Mouse (Mus musculus): ENCODE measurements at regions not wholly inside any gene's neighbourhood (a gene's known extent, or its start where the extent isn't known, plus 50 kb on each side); places are given as distances from the start of the nearest gene placed in this dataset.
A peak's percentile ranks its signal among the peaks of the same experiment; 100 is the strongest.

GRCm38 (mm10) chr8:34740836-34741235 lies 629.3 kb upstream of the Gm10131 start:
- DNase-seq (ENCODE audit: low spot score) (no peak), ATAC-seq (no peak)
- Histone ChIP-seq H3K36me3 (ENCODE audit: control insufficient read depth, insufficient read depth, low read length) (no peaks in the 10 kb centered on the region), H3K4me3 (ENCODE audit: low read depth, low read length) (no peak overlapping the region), H3K9ac (ENCODE audit: low read length) (no peak overlapping the region), H3K4me2 (ENCODE audit: low read length) (no peak overlapping the region), H3K27ac (ENCODE audit: low read depth, low read length) (no peak overlapping the region), H3K9me3 (replicated peaks; ENCODE audit: control insufficient read depth, low read length) (no peaks in the 10 kb centered on the region), H3K27me3 (replicated peaks; ENCODE audit: control insufficient read depth, insufficient read depth, low read length) (no peaks in the 10 kb centered on the region), H3K4me1 (ENCODE audit: control insufficient read depth, insufficient read depth, low read length) (0 out of 2 replicates have a peak, but pooled peaks cover 5% of the 10 kb centered on the region)
- 87% methylated on average over 10 of the region's 10 CpGs for WGBS

DNA sequence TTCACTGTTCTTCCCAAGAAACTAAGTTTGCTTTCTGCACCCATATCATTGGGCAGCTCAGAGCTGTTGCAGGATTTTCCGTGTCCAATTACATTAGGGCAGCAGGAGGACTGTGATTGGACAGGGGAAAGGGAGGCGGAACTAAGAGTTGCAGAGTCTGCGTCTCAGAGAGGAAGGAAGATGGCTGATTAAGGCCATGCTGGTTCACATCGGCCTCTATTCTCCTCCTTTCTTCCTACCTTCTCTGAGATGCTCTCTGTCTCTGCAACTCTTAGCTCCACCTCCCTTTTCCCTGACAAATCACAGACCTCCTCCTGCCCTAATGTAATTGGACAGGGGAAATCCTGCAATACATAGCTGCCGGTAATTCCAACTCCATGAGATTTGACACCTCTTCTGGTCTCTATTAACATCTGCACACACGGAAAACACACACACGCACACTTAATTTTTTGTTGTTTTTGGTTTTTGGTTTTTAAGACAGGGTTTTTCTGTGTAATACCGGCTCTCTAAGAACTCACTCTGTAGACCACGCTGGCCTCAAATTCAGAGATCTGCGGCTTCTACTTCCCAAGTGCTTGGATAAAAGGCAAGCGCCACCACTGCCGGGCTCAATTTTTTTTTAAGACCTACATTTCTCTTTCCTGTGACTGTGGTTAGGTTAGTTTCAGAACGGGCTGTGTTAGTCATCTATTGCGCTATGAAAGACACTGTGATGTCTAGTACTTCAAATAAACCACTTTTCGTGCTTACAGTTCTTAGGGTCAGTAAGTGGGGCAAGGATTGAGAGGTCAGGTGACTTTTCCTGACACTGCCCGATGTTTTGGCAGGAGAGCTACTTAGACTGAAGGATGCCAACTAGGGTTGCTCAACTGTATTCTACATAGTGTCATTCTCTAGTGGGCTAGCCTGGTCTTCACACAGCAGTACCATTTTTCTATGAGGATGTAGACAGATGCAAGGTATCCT lies 628.6 kb upstream of the Gm10131 start:
- 93% methylated on average over 16 of the region's 16 CpGs for WGBS
- Histone ChIP-seq H3K36me3 (ENCODE audit: control insufficient read depth, insufficient read depth, low read length) (no peaks in the 10 kb centered on the region), H3K4me2 (ENCODE audit: low read length) (no peak overlapping the region), H3K9ac (ENCODE audit: low read length) (no peak overlapping the region), H3K27me3 (replicated peaks; ENCODE audit: control insufficient read depth, insufficient read depth, low read length) (no peaks in the 10 kb centered on the region), H3K9me3 (replicated peaks; ENCODE audit: control insufficient read depth, low read length) (no peaks in the 10 kb centered on the region), H3K4me1 (ENCODE audit: control insufficient read depth, insufficient read depth, low read length) (0 out of 2 replicates have a peak, but pooled peaks cover 5% of the 10 kb centered on the region), H3K4me3 (ENCODE audit: low read depth, low read length) (no peak overlapping the region), H3K27ac (ENCODE audit: low read depth, low read length) (no peak overlapping the region)
- DNase-seq (ENCODE audit: low spot score) (no peak), ATAC-seq (no peak)

- Histone ChIP-seq H3K4me3 (ENCODE audit: low read depth, low read length) (no peak overlapping the region), H3K4me1 (ENCODE audit: control insufficient read depth, insufficient read depth, low read length) (no peaks in the 10 kb centered on the region; the same call in 1 of the 2 replicates), H3K36me3 (ENCODE audit: control insufficient read depth, insufficient read depth, low read length) (no peaks in the 10 kb centered on the region), H3K4me2 (ENCODE audit: low read length) (no peak overlapping the region), H3K27me3 (replicated peaks; ENCODE audit: control insufficient read depth, insufficient read depth, low read length) (no peaks in the 10 kb centered on the region), H3K9ac (ENCODE audit: low read length) (no peak overlapping the region), H3K9me3 (replicated peaks; ENCODE audit: control insufficient read depth, low read length) (no peaks in the 10 kb centered on the region), H3K27ac (ENCODE audit: low read depth, low read length) (no peak overlapping the region)
- no peak for DNase-seq (ENCODE audit: low spot score)
- ATAC-seq: no peak
- WGBS: 88% methylated on average over 4 of the region's 4 CpGs
These were observed 624.7 kb upstream of the Gm10131 start for GRCm38 (mm10) chr8:34736214-34736613.

- H3K9me3 ChIP-seq (replicated peaks; ENCODE audit: control insufficient read depth, low read length): no peaks in the 10 kb centered on the region
- ATAC-seq (no peak), DNase-seq (ENCODE audit: low spot score) (no peak)
- no peak overlapping the region for H3K9ac ChIP-seq (ENCODE audit: low read length)
- no peaks in the 10 kb centered on the region for H3K27me3 ChIP-seq (replicated peaks; ENCODE audit: control insufficient read depth, insufficient read depth, low read length)
- WGBS: 83% methylated on average over 4 of the region's 4 CpGs
- H3K27ac ChIP-seq (ENCODE audit: low read depth, low read length): no peak overlapping the region
- H3K36me3 ChIP-seq (ENCODE audit: control insufficient read depth, insufficient read depth, low read length): no peaks in the 10 kb centered on the region
- H3K4me1 ChIP-seq (ENCODE audit: control insufficient read depth, insufficient read depth, low read length): no peaks in the 10 kb centered on the region; the same call in 1 of the 2 replicates
- H3K4me3 ChIP-seq (ENCODE audit: low read depth, low read length): no peak overlapping the region
- no peak overlapping the region for H3K4me2 ChIP-seq (ENCODE audit: low read length)
These were observed 623.5 kb upstream of the Gm10131 start for GRCm38 (mm10) chr8:34735006-34735405.

DNA sequence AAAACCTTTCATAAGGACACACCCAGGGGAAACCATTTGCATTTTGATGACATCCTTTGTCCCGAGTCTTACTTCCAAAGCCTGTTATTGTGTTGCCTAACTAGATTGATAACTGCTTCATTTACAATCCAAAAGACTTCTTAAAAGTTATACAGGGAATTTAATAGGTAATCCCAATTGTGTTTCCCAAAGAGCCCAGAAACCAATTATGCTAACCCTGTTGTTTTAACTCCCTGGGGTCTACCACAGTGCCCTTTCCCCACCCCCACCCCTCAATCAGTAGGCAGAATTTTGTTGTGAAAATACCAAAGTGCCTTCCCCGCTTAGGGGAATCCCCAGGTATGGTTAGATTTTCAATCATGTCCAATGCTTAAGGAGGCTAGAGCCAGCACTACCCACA lies 621.3 kb upstream of the Gm10131 start:
- Histone ChIP-seq H3K27me3 (replicated peaks; ENCODE audit: control insufficient read depth, insufficient read depth, low read length) (no peaks in the 10 kb centered on the region), H3K36me3 (ENCODE audit: control insufficient read depth, insufficient read depth, low read length) (no peaks in the 10 kb centered on the region), H3K27ac (ENCODE audit: low read depth, low read length) (no peak overlapping the region), H3K9me3 (replicated peaks; ENCODE audit: control insufficient read depth, low read length) (no peaks in the 10 kb centered on the region), H3K4me1 (ENCODE audit: control insufficient read depth, insufficient read depth, low read length) (no peaks in the 10 kb centered on the region; the same call in 1 of the 2 replicates), H3K4me3 (ENCODE audit: low read depth, low read length) (no peak overlapping the region), H3K4me2 (ENCODE audit: low read length) (no peak overlapping the region), H3K9ac (ENCODE audit: low read length) (no peak overlapping the region)
- DNase-seq (ENCODE audit: low spot score): no peak
- 6% methylated on average over 2 of the region's 2 CpGs for WGBS
- ATAC-seq: no peak

- no peak overlapping the region for H3K27ac ChIP-seq (ENCODE audit: low read depth, low read length)
- no peak overlapping the region for H3K4me3 ChIP-seq (ENCODE audit: low read depth, low read length)
- no peak overlapping the region for H3K4me2 ChIP-seq (ENCODE audit: low read length)
- no peaks in the 10 kb centered on the region for H3K36me3 ChIP-seq (ENCODE audit: control insufficient read depth, insufficient read depth, low read length)
- WGBS: 10% methylated on average over 1 of the region's 1 CpGs
- no peak for DNase-seq (ENCODE audit: low spot score)
- no peaks in the 10 kb centered on the region for H3K27me3 ChIP-seq (replicated peaks; ENCODE audit: control insufficient read depth, insufficient read depth, low read length)
- no peak overlapping the region for H3K9ac ChIP-seq (ENCODE audit: low read length)
- no peaks in the 10 kb centered on the region; the same call in 1 of the 2 replicates for H3K4me1 ChIP-seq (ENCODE audit: control insufficient read depth, insufficient read depth, low read length)
- ATAC-seq: no peak
- no peaks in the 10 kb centered on the region for H3K9me3 ChIP-seq (replicated peaks; ENCODE audit: control insufficient read depth, low read length)
These were observed 620.8 kb upstream of the Gm10131 start for GRCm38 (mm10) chr8:34732362-34732761.

DNA sequence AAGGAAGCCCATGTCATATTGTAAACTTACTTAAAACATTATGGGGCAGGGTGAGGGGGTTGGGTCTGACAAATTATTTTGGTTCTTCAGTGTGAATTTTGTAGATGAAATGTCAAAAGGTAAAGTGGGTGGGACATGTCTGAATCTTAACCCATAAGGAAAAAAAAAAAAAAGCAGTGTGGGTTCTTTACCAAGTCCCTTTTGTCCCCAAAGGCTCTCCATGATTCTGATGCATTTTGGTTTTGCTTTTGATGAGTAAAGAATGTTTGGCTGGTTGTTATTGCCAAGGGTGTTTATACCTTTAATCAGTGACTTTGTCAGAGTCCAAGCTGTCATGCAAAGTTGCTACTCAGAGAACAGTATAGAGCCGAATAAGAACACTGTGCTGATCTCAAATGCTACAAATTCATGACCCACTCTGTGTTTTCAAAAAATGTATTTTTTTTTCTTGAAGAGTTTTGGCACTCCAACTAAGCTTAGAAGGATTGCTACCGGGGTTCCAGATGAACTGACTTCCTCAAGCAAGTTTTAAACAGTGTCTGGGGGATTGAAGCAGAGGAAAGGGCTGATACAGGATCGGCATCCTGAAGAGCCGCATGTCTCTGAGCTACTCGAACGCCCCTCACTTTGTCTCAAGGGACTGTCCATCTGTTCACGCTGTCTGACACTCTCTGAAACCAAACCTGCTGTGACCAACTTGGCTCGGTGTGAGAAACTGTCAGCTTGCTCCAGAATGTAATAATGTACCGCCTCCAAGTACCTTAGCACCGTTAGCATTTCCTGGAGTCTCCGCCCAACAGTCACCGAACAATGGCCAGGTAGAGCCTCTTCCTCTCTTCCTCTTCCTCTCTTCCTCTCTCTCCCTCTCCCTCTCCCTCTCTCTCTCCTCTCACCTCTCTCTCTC lies 619.8 kb upstream of the Gm10131 start:
- Histone ChIP-seq H3K36me3 (ENCODE audit: control insufficient read depth, insufficient read depth, low read length) (no peaks in the 10 kb centered on the region), H3K4me1 (ENCODE audit: control insufficient read depth, insufficient read depth, low read length) (no peaks in the 10 kb centered on the region; the same call in 1 of the 2 replicates), H3K4me2 (ENCODE audit: low read length) (peak overlapping the region; percentile 35), H3K4me3 (ENCODE audit: low read depth, low read length) (no peak overlapping the region), H3K27me3 (replicated peaks; ENCODE audit: control insufficient read depth, insufficient read depth, low read length) (no peaks in the 10 kb centered on the region), H3K9me3 (replicated peaks; ENCODE audit: control insufficient read depth, low read length) (no peaks in the 10 kb centered on the region), H3K27ac (ENCODE audit: low read depth, low read length) (peak overlapping the region; percentile 41; the same call in 1 of the 2 replicates), H3K9ac (ENCODE audit: low read length) (no peak overlapping the region)
- ATAC-seq (peak; percentile 92), DNase-seq (ENCODE audit: low spot score) (peak; percentile 80)
- 20% methylated on average over 12 of the region's 12 CpGs for WGBS

GRCm38 (mm10) chr8:34729585-34729984 lies 618.0 kb upstream of the Gm10131 start:
- no peaks in the 10 kb centered on the region for H3K9me3 ChIP-seq (replicated peaks; ENCODE audit: control insufficient read depth, low read length)
- H3K36me3 ChIP-seq (ENCODE audit: control insufficient read depth, insufficient read depth, low read length): no peaks in the 10 kb centered on the region
- no peak for ATAC-seq
- no peaks in the 10 kb centered on the region; the same call in 1 of the 2 replicates for H3K4me1 ChIP-seq (ENCODE audit: control insufficient read depth, insufficient read depth, low read length)
- H3K4me2 ChIP-seq (ENCODE audit: low read length): no peak overlapping the region
- H3K9ac ChIP-seq (ENCODE audit: low read length): no peak overlapping the region
- H3K4me3 ChIP-seq (ENCODE audit: low read depth, low read length): no peak overlapping the region
- no peaks in the 10 kb centered on the region for H3K27me3 ChIP-seq (replicated peaks; ENCODE audit: control insufficient read depth, insufficient read depth, low read length)
- 91% methylated on average over 7 of the region's 7 CpGs for WGBS
- DNase-seq (ENCODE audit: low spot score): no peak
- no peak overlapping the region for H3K27ac ChIP-seq (ENCODE audit: low read depth, low read length)

All from forebrain, embryonic 14.5 days (tissue).